Mouse (Mus musculus) testis, postnatal 10 days (tissue): Measurements from ENCODE around the gene Mamdc2.
"Not testable (repeated sequence)": the region's sequence is repeated elsewhere in the genome, so short reads cannot be mapped to it uniquely, and the experiment has no call there.

Experiments
- DNase-seq: peaks from one replicate; pipeline ENCODE4 v3.0.0; 2021; ENCODE audit warnings: low spot score

Gene Mamdc2

DNA sequence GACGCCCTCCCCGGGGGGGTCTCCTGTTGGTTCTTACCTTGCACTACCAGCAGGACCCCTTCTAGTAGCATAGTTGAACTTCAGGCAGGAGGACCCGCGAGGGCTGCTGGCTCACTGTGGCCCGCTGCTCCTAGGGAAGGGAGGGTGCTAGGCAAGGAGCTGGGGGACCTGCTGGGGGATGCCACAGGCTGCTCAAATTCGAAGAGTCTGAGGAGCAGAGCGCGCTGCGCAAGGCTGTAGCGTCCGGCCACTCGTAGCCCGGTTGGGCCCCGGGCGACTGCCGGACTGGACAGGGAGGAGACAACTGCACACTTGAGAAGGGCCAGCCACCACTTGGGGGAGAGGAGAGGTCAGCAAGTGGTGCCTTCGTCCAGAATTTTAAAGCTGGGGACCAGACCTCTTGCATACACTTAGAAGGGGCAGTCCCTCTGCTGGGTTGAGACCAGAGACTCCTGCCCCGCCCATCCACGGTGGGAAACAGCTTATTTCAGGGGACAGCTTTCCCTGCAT, at the start of gene Mamdc2:
Gene Mamdc2, minus strand, starts transcription at position 455 of the 510 bp plus-strand sequence.
- peak; percentile 51 for DNase-seq

DNA sequence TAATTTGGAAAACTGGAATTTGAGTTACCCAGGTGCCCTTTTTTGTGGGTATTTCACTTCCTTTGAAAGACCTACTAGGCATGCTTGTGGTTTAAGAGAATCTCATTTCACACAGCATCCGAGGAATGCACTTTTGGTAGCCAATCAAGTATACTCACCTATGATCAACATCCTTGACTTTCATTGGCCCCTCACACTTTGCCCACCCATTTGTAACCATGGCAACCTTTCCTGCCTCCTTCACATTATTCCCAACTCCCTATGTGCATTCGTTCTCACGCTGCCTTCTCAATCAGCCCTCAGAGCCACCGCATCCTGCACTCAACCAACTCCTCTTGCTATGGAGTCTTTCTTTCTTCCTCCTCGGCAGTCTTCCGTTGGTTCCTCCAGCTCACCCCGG, 49.8 kb upstream of the Mamdc2 start:
- no peak for DNase-seq

DNA sequence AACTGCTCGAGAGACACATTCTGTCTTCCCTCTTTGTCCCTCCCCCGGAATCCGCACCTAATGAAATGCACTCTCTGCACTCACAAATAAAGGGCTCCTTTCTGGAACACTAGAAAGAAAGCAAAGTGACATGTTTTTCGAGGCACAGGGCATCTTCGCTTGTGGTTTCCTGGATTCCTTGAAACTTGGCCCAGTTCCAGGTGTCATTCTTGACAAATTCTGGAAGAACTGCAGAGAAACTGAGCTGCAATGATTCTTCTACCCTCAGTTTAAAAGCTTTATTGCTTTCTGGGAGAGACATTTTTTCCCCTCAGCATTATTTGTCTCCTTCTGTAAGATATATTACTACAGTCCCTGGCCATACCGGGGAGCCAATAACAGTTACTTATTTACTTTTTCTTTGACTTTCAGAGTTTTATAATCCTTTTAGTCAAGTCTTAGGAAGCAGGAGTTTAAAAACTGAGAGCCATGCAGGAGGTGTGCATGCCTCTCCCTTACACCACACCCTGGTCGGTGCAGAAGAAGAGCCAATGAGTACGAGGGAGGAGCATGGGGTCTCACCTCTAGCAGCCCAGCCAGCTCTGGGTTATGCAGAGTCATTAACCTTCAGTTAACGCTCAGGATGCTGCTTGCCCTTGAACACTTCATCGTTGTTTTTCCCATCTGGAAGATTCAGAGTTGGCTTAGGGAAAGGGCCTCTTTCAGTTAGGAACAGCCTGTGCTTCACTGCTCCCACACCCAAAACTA, 49.1 kb upstream of the Mamdc2 start:
- DNase-seq, result no peak

DNA sequence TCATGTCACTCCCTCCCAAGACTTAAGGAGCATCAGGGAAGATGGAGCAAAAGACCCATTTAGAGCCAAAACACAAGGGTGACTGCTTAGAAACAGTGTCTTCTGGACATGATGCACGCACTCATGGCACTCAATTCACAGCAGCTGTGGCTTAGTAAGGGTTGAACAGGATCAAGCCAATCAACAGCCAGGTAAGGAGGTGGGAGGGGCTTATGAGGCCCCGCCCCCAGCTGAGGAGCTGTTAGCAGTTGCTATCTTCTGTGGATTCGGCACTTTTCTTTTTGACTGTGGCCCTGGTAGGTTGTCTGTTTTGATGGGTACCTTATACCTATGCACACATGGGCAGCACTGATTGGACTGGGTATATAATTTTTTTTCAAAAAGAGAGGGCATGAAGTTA, 48.3 kb upstream of the Mamdc2 start:
- DNase-seq, result peak; percentile 49

DNA sequence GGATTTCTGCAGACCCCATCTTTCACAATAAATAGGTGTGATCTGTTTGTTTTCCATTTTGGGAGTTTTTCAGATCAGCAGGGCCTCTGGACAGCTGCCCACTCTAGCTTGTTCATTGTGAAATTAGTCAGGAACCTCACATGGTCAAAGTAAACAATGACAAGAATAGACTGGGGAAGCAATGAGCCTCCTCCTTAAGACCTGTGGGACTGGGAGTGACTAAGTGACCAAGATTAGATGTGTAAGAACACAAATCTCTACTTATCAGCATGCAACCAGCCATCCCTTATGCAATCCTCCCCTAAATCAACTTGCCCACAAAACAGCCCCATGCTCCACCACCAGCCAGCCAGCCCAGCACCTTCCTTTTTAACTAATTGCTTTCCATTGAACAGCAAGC, 44.4 kb upstream of the Mamdc2 start:
- DNase-seq, result no peak

DNA sequence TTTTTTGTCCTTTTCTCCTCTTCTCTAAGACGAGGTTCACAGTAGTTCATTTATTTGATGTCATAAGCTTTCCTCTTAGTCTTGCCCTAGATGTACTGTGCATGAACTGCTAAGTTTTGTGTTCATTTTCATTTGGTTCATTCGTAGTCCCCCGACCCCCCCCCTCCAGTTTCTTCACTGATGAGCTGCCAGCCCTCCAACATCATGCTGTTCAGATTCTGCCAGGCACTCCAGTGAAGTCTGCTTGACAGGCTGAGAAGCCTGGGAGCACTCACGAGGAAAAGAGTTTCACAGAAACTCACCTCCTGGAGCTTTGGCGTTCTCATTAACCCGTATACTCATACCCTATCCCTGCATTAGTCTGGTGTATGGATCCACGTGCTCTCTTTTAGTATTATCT, 42.5 kb upstream of the Mamdc2 start:
- DNase-seq, result not testable (repeated sequence)

DNA sequence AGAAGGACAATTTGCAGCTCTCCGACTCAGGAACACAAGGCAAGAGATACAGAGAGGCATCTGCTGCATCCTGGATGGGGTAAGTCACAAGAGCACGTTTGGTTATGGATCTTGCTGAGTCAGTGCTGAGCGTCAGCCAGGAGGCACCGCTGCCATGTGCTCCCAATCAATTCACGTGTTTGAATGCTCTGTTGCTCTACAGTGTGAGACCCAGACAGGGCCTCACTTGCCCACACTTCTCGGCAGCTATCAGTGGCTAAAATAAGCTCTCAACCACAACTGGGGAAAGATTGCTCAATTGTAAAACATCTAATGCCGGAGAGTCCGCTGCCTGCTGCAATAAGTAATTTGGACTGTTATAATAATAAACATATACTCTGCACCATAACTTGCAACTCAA, 41.5 kb upstream of the Mamdc2 start:
- no peak for DNase-seq

DNA sequence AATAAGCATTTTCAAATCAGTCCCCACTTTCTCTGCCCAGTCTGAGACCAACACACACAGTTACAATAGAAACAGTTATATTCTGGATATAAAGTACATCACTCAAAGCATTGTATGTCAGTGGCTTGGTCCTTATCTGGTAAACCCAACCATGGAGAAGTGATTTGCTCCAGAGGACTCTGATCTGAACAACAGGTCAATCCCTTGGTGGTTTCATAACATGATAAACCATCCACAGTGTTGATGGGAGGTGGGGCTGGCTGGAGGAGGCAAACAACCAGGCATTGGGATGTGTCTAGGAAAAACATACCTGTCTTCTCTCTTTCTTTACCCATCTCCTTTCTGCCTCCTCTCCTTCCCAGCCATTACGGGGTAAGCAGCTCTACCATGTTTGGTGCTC, 39.2 kb upstream of the Mamdc2 start:
- DNase-seq, result no peak

DNA sequence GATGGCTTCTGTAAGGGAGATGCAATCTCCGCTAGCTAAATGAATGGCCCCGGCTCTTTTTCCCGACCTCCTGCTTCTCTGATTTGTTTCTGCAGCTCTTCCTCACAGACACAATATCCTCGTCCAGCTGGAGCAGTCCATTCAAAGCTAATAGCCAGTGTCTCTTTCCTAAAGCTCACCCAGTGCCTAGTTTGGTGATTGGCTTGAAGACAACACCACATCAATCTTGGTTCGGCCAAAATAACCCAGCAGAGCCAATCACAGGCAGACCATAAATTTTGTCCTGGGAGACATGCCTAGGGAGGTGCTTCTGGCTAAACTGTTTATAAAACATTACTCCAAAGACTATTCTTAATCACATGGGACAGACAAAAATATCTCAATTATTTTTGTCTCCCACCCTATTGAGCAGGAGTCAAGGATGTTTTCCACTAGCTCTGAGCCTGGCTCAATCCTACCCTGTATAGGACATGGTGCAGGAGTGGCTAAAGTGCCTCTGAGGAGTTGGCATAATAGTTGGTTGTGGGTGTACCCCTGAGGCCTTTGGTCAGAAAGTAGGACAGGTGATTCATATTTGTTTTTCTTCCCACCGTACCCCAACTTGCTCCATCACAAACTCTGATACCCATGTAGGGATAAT, 38.5 kb upstream of the Mamdc2 start:
- DNase-seq, result no peak

DNA sequence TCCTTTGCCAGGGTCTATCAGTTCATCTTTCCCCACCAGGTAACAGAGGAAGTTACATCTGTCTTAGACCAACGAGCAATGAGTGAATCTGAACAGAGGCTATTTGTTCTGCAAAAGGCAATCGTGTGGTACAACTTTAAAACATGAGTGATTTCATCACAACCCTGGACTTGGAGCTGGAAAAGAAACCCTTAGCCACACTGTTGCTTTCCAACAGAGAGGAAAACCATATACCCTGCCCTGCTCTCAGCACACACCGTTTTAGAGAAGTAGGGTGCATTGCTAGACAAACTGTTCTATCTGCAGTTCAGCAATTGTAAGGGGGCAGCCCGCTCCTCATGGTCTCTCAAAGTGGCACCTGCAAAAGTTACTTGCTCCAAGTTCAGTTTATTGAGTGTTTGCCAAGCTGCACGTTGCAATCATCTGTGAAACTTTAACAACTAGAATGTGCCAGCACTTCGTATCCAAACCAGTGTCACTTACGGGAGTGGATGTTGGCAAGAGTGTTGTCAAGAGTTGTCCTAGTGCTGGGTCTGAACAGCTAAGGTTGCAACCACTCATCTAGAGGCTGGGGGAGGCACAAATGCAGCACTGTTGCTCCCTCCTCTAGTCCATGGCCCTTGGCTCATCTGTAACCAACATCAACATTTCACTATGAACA, 37.8 kb upstream of the Mamdc2 start:
- DNase-seq, result no peak

DNA sequence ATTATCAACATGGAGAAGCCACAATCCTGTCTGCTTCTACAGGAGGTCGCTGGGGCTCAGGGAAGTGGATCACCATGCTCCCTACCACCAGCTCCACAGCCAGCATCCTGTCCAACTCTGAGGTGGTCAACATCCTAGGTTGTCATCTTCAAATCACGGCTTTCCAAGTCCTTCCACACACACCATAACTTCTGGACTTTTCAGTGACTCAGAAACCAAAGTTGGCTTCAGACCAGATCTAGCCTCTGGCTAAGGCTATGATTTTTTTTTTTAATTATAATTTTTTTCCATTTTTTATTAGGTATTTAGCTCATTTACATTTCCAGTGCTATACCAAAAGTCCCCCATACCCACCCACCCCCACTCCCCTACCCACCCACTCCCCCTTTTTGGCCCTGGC, 34.3 kb upstream of the Mamdc2 start:
- not testable (repeated sequence) for DNase-seq

DNA sequence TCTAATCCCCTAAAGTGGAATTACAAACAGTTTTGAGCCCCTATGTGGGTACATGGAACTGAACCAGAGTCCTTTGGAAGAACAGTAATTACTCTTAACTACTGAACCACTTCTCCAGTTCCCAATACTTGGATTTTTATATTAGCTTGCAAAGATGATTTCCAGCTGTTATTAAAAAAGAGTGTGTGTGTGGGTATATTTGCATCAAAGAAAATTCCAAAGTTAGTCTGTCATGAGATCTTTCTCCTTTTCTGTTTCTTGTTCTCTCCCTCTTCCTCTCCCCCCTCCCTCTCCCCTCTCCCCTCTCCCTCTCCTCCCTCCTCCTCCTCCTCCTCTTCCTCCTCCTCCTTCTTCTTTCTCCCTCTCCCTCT, 31.3 kb upstream of the Mamdc2 start:
- DNase-seq, result no peak

DNA sequence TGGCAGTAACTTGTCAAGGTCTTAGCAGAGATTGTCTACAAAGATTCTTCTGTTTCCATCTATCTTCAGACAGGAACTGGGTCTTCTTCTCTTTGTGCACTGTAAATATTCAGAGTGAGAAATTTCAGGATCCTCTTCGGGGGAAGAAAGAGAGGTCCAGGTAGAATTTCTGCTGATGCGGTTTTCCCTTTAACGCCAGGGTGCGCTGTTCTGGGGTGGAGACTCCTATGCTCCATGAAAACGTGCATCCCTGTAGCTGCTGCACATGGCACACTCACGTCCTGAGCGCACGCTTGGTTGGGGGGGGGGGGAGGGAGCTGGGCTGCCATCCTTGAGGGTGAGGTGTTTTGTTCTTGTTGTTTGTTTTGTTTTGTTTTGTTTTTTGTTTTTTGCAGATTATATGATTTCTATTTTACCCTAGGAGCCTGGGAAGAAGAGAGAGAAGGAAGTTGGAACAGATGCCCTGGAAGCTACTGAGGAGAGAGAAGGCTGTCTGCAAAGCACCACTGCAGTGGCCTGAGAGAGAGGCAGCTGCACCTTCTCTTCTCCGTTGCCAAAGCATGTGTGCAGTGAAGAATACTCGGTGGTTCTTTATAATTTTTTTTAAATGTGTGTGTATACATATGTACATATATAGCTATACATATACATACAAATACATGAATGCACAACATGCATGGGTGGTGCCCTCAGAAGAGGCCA, 30.8 kb upstream of the Mamdc2 start:
- DNase-seq, result peak; percentile 71

DNA sequence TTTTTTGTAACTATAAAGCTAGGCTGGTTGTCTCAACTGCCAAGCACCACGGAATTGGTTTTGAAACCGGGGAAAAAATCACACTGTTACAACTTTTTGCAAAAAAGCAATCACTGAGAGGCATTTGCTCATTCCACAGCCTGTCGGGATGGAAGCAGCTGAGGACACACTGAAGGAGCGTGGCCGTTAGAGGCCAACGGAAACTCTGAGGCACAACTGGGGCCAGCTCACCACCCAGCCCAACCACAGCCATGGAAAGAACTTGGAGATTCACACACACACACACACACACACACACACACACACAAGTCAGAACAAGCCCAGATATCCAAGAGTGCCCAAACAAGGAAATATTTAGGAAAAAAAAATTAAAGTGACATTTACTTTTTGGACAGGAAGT, 29.6 kb upstream of the Mamdc2 start:
- DNase-seq, result no peak

DNA sequence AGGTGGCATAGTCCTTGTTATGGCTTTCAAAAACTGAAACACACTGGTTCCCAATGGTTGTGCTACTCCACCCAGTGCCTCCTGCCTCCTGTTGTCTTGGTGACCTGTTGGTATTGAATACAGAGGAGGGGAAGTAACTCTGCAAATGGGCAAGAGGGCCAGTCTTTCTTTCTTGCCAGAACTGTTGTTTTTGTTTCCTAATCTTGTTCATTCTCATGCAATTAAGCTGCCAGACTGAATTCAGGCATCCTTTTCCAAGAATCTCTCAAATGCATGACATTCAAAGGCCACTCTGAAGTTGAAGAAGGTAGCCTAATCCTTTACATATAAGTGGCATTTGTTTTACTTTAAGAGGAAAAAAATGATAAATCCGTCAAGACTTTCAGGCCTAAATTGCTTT, 19.6 kb upstream of the Mamdc2 start:
- no peak for DNase-seq

DNA sequence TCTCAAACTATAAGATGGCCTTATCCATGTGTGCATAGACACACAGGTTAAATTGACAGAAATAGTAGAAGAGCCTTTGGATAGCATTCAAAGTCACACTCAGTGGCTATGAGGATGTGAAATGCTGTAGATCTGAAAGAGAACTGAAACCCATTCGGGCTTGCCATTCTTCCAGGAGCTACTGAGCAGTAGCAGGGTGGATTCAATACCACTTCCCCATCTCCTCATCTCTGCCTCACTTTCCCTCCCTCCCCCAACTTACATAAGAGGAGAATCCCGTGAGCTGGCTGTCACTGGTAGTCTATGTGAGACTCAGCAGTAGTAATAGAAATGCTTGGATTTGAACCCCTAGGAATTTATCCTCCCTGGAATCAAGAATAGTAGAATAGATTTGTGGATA, 18.8 kb upstream of the Mamdc2 start:
- no peak for DNase-seq

DNA sequence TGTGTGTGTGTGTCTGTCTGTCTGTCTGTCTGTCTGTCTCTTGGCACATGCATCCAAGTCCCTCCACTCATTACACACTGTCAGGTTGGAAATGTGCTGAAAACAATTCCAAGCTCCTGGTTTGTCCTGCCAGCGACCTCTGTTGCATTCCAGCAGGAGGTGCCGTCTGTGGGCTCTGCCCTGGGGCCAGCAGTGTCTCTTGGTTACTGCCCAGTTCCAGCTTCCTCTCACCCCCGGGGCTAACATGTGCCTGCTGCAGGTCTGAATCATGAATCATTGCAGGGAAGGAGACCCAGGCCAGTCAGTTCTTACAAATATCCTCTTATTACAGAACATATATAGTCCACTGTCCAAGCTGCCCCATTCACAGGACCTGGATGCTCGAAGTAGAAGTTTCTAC, 9.2 kb upstream of the Mamdc2 start:
- DNase-seq, result no peak

DNA sequence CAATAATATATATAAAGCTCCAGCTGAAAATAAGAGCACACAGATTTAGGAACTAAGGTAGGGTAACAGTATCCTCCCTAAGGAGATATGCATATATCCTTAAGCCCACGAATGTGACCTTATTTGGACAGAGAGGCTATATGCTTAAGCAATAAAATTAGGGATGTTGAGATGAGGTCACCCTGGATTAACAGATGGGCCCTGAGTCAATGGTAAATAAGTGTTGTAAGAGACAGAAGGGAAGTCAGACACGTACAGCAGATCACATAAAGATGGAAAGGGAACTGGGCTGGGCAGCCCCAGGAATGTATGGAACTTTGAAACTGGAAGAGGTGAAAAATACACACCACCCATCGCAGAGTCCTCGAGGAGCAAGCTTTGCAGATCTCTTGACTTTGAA, 3.1 kb upstream of the Mamdc2 start:
- DNase-seq, result no peak

DNA sequence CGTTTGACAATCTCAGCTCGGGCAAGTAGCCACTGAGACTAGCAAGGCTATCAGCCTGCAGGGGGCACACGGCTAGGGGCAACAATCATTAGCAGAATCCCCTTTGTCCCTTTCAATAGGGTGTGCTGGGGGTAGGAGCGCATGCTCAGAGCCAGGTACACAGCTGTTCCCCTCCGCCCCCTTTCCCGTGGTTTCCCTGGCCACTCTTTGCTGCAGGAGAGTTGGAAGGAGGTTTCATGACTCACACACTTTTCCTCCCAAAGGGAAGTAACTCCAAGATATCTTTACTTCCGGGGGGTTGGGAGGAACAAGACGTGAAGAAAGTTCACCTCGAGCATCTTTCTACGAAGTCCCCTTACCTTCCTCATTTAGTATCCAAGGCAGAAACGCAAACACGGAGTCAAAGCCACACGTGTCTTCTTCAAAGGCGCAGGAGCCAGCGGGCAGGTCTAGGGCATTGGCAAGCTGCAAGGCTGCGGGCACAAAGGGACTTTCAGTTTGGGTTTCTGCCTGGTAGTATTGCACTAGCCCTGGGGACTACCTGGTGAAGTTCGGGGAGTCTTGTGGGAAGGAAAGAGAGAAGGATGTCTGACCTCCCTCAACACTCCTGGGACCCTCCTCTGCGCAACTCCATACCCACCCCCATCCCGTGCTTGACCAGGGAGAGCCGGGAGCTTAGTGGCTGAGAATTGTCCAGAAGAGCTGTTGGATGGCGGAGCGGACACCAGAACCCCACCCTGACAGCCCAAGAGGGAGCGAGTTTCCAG, 838 bp downstream of the Mamdc2 start:
- no peak for DNase-seq

DNA sequence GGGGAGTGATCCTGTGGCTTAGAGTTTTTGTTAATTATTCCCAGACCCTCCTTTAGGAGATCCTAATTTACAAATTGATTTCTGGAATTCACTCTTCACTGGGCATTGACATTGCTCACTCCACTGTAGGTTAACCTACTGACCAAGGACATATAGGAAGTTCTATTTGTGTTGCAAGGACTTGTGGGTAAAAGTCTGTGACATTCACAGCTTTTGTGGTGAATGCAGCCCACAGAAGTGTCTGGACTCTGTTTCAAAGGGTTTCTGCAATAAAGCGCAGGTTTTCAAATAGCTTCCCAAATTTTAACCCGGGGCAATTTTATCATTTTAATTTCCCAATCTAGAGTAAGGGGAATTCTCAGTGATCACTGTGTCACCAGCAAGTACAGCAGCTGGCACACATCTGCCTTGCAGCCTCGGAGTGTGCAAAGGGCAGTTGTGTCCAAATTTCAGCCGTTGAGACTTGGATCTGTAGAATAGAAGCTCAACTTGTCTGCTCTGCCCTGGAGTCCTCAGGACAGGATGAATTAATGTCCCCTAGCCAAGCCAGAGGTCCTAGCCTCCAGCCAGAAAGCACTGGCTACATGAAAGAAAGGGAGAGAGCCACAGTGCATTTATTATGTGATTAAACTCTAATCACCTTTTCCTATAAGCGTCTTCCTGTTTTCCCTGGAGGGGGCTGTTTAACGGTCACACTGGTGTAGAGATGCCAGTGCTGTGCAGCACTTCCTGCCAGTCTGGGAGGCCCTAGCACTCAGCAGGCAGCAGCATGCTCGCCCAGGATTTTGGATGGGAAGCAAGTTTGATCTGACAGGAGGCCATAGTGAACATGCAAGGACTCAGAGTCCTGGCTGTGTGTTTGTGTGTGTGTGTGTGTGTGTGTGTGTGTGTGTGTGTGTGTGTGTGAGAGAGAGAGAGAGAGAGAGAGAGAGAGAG, 3.1 kb downstream of the Mamdc2 start:
- DNase-seq, result no peak

DNA sequence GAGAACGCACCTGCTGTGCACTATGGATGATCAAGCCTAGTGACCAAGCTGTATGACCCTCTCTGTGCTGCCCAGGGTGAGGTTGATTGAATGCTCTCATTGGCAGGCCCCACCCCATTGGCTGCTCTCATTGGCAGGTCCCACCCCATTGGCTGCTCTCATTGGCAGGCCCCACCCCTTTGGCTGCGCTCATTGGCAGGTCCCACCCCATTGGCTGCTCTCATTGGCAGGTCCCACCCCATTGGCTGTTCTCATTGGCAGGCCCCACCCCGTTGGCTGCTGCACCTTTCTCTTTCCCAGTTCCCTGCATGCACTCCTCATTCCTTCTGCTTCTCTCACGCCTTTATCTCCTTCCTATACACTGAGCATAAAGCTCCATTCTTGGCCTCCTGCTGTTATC, 12.5 kb downstream of the Mamdc2 start:
- no peak for DNase-seq
